Mouse (Mus musculus): ENCODE measurements around the gene Olfr648. TPM values are rescaled to one million over a fixed set of nuclear protein-coding genes. Genes with fewer than 3 reads are reported as not detected.

Olfr648 gene
- under 1 TPM; 0.21 to 0.26 TPM for total RNA-seq (2021)
- long read RNA-seq, experiment 1: 0 reads
- long read RNA-seq, experiment 2: 0 reads

- DNase-seq (ENCODE audit: low spot score in 2 of 2): no peak
These were observed at the start of gene Olfr648 for GRCm38 (mm10) chr7:104183292-104183691. Olfr648 (minus strand) TSS chr7:104183392.

GRCm38 (mm10) chr7:104231203-104231602, 48.0 kb upstream of the Olfr648 start:
- DNase-seq (ENCODE audit: low spot score in 2 of 2): no peak

- DNase-seq (ENCODE audit: low spot score in 2 of 2): no peak
These were observed 35.7 kb upstream of the Olfr648 start, which contains the start of gene Trim6 for GRCm38 (mm10) chr7:104218701-104219569. Trim6 (plus strand) TSS chr7:104218793.

GRCm38 (mm10) chr7:104217881-104218280, 34.7 kb upstream of the Olfr648 start:
- no peak for DNase-seq (ENCODE audit: low spot score in 2 of 2)

GRCm38 (mm10) chr7:104216011-104216535, 32.9 kb upstream of the Olfr648 start:
- DNase-seq (ENCODE audit: low spot score in 2 of 2): no peak

GRCm38 (mm10) chr7:104206197-104206596, 23.0 kb upstream of the Olfr648 start:
- DNase-seq (ENCODE audit: low spot score in 2 of 2): no peak

GRCm38 (mm10) chr7:104199822-104200221, 16.6 kb upstream of the Olfr648 start:
- DNase-seq (ENCODE audit: low spot score in 2 of 2): peak; percentile 40 to 67

- no peak for DNase-seq (ENCODE audit: low spot score in 2 of 2)
These were observed 12.7 kb upstream of the Olfr648 start, which contains the start of gene Olfr649 for GRCm38 (mm10) chr7:104195885-104196284. Olfr649 (minus strand) TSS chr7:104195985.

GRCm38 (mm10) chr7:104191275-104191674, 8.1 kb upstream of the Olfr648 start:
- DNase-seq (ENCODE audit: low spot score in 2 of 2): no peak

- no peak for DNase-seq (ENCODE audit: low spot score in 2 of 2)
These were observed 4.1 kb downstream of the Olfr648 start for GRCm38 (mm10) chr7:104179074-104179473.

- DNase-seq (ENCODE audit: low spot score in 2 of 2): no peak
These were observed 4.7 kb downstream of the Olfr648 start for GRCm38 (mm10) chr7:104178422-104179054.

- DNase-seq (ENCODE audit: low spot score in 2 of 2): no peak
These were observed 8.1 kb downstream of the Olfr648 start for GRCm38 (mm10) chr7:104175085-104175484.

GRCm38 (mm10) chr7:104169634-104170204, 13.5 kb downstream of the Olfr648 start:
- DNase-seq (ENCODE audit: low spot score in 2 of 2): no peak

GRCm38 (mm10) chr7:104167105-104167504, 16.1 kb downstream of the Olfr648 start:
- no peak for DNase-seq (ENCODE audit: low spot score in 2 of 2)

GRCm38 (mm10) chr7:104150456-104150855, 32.7 kb downstream of the Olfr648 start, which contains the start of gene Ubqlnl:
Ubqlnl (minus strand) TSS chr7:104150556.
- no peak for DNase-seq (ENCODE audit: low spot score in 2 of 2)

GRCm38 (mm10) chr7:104143179-104143578, 40.0 kb downstream of the Olfr648 start, which contains the start of gene Ubqln3:
Ubqln3 (minus strand) TSS chr7:104143279.
- no peak for DNase-seq (ENCODE audit: low spot score in 2 of 2)

GRCm38 (mm10) chr7:104137305-104137704, 45.9 kb downstream of the Olfr648 start, which contains the start of gene Olfr643:
Olfr643 (minus strand) TSS chr7:104137405.
- no peak for DNase-seq (ENCODE audit: low spot score in 2 of 2)

GRCm38 (mm10) chr7:104129726-104130125, 53.5 kb downstream of the Olfr648 start, which contains the start of gene Ubqln5:
Ubqln5 (minus strand) TSS chr7:104129826.
- DNase-seq (ENCODE audit: low spot score in 2 of 2): no peak

All from left cerebral cortex, adult 18-20 months (tissue).